Mouse (Mus musculus) bone marrow, adult 2 months (tissue): Measurements from ENCODE around the gene Smad5.

Experiments used
- CTCF ChIP-seq: fragments of 200-500 bp; IDR thresholded peaks from 2 replicates; pipeline ENCODE4 v1.5.1; 2011; ENCODE audit warnings: low read length, control low read depth; ENCODE audit not compliant: control insufficient read depth, insufficient read depth
- POLR2A ChIP-seq: fragments of 200-500 bp; IDR thresholded peaks from 2 replicates; pipeline ENCODE4 v1.6.1; 2011; ENCODE audit warnings: low read depth, mild to moderate bottlenecking, control low read depth, low read length, borderline replicate concordance; ENCODE audit not compliant: control insufficient read depth

GRCm38 (mm10) chr13:56678826-56679504, 23.8 kb upstream of the Smad5 start:
- no peak for TF ChIP-seq CTCF
- no peak for TF ChIP-seq POLR2A
